Mouse (Mus musculus) small intestine, adult 10 weeks (tissue): ENCODE measurements around the gene Tra2b. TPM values are rescaled to one million over a fixed set of nuclear protein-coding genes. Genes with fewer than 3 reads are reported as not detected.

ENCODE experiments used
- polyA plus RNA-seq: library from polyadenylated mRNA; stranded (reverse); fragments of 350-450 nt; fragmentation: Illumina TruSeq; extraction: RNeasy Lipid Tissue Mini Kit (QIAGEN cat#74804); gene quantifications from one replicate; pipeline ENCODE4 v1.2.3, GENCODE M21; 2014; ENCODE audit warnings: low replicate concordance

Tra2b gene
- polyA plus RNA-seq, result 250 TPM

GRCm38 (mm10) chr16:22265849-22266376, at the start of gene Tra2b:
Gene Tra2b (minus strand): TSS chr16:22266005.

Other genes with a start within 250 kb of the Tra2b start
- 24.1 TPM for gene Igf2bp2, start 102.7 kb downstream of the Tra2b start, polyA plus RNA-seq
- gene Etv5, start 173.7 kb upstream of the Tra2b start, polyA plus RNA-seq, result 1.6 TPM